Mouse (Mus musculus) hindbrain, postnatal 0 days (tissue): ENCODE measurements at regions not wholly inside any gene's neighbourhood (a gene's known extent, or its start where the extent isn't known, plus 50 kb on each side); places are given as distances from the start of the nearest gene placed in this dataset.

Experiments used
- ATAC-seq: fragments of 200-750 bp; cut with Nextera tagmentation; 2 replicates; pipeline ENCODE4 v1.8.0; 2017; ENCODE audit warnings: mild to moderate bottlenecking, moderate TSS enrichment, moderate library complexity
- DNase-seq: peaks from one replicate; pipeline ENCODE4 v3.0.0-alpha.2; 2015; ENCODE audit warnings: low spot score
- H3K27ac ChIP-seq: fragments of 300-500 bp; sonication (generic); 2 replicates; pipeline ENCODE4 v1.5.1; 2014; ENCODE audit warnings: mild to moderate bottlenecking
- H3K27me3 ChIP-seq: fragments of 300-500 bp; sonication (generic); 2 replicates; pipeline ENCODE4 v1.6.1; 2014; ENCODE audit warnings: low read length, mixed read lengths; ENCODE audit not compliant: insufficient read depth
- H3K36me3 ChIP-seq: fragments of 300-500 bp; sonication (generic); 2 replicates; pipeline ENCODE4 v1.6.1; 2014; ENCODE audit warnings: low read length, mixed read lengths; ENCODE audit not compliant: insufficient read depth
- H3K4me1 ChIP-seq: fragments of 300-500 bp; sonication (generic); 2 replicates; pipeline ENCODE4 v1.6.1; 2014; ENCODE audit warnings: antibody characterized with exemption, low read length, mixed read lengths; ENCODE audit not compliant: insufficient read depth
- H3K4me2 ChIP-seq: fragments of 300-500 bp; sonication (generic); 2 replicates; pipeline ENCODE4 v1.6.1; 2014; ENCODE audit warnings: low read depth, mild to moderate bottlenecking, low read length, moderate library complexity, mixed read lengths
- H3K4me3 ChIP-seq: fragments of 300-500 bp; sonication (generic); 2 replicates; pipeline ENCODE4 v1.5.1; 2014; ENCODE audit warnings: low read length
- H3K9ac ChIP-seq: fragments of 300-500 bp; sonication (generic); replicated peaks from 2 replicates; pipeline ENCODE4 v1.6.1; 2014; ENCODE audit warnings: mild to moderate bottlenecking, low read length, moderate library complexity, mixed read lengths
- H3K9me3 ChIP-seq: fragments of 300-500 bp; sonication (generic); 2 replicates; pipeline ENCODE4 v1.6.1; 2016; ENCODE audit warnings: low read length, mixed read lengths
- CTCF ChIP-seq: IDR thresholded peaks from 2 replicates; pipeline ENCODE4 v1.5.1; 2016; ENCODE audit warnings: antibody characterized with exemption, control low read depth, low read depth
- WGBS: fragments of 180-500 bp; shearing (Covaris S2); extraction: QIAGEN DNeasy Blood & Tissue Kit; methylation state at CpG from one replicate; pipeline ENCODE4 v1.1.7; 2014; 5-methylcytosine and 5-hydroxymethylcytosine counted together

GRCm38 (mm10) chr1:7778657-7779056 is 2971.0 kb downstream of the Gm37988 start:
- ATAC-seq (peak; percentile 35; the same call in 1 of the 2 replicates), DNase-seq (peak; percentile 48)
- no peak for TF ChIP-seq CTCF
- 56% methylated on average over 2 of the region's 2 CpGs for WGBS
- no peaks in the 10 kb centered on the region for H3K9me3 ChIP-seq
- H3K36me3 ChIP-seq: no peaks in the 10 kb centered on the region
- no peaks in the 10 kb centered on the region for H3K4me1 ChIP-seq
- no peak overlapping the region for H3K4me2 ChIP-seq
- no peak overlapping the region for H3K4me3 ChIP-seq
- H3K27ac ChIP-seq: no peak overlapping the region
- H3K9ac ChIP-seq: no peak overlapping the region
- H3K27me3 ChIP-seq: no peaks in the 10 kb centered on the region

GRCm38 (mm10) chr1:7823969-7824368 is 3016.3 kb downstream of the Gm37988 start:
- Histone ChIP-seq H3K4me3 (no peak overlapping the region), H3K27ac (no peak overlapping the region), H3K4me1 (no peaks in the 10 kb centered on the region), H3K27me3 (no peaks in the 10 kb centered on the region), H3K9ac (no peak overlapping the region), H3K4me2 (no peak overlapping the region), H3K36me3 (no peaks in the 10 kb centered on the region), H3K9me3 (no peaks in the 10 kb centered on the region)
- 96% methylated on average over 2 of the region's 2 CpGs for WGBS
- TF ChIP-seq CTCF: no peak
- no peak for ATAC-seq
- DNase-seq: no peak
